Mouse (Mus musculus): ENCODE results near the gene Gm6685.
"Not testable (repeated sequence)": the region's sequence is repeated elsewhere in the genome, so short reads cannot be mapped to it uniquely, and the experiment has no call there.

Gm6685 gene

GRCm38 (mm10) chr11:28339224-28340150, at the start of gene Gm6685:
Gm6685 (minus strand) TSS chr11:28339867.
- not testable (repeated sequence) for DNase-seq (ENCODE audit: low read depth in 2 of 2, low spot score in 2 of 2)

GRCm38 (mm10) chr11:28375891-28376290, 36.2 kb upstream of the Gm6685 start:
- no peak for DNase-seq (ENCODE audit: low read depth in 2 of 2, low spot score in 2 of 2)

- DNase-seq (ENCODE audit: low read depth in 2 of 2, low spot score in 2 of 2) = no peak
These were observed 35.0 kb upstream of the Gm6685 start for GRCm38 (mm10) chr11:28374636-28375035.

GRCm38 (mm10) chr11:28371381-28371780, 31.7 kb upstream of the Gm6685 start:
- DNase-seq (ENCODE audit: low read depth in 2 of 2, low spot score in 2 of 2) = not testable (repeated sequence)

GRCm38 (mm10) chr11:28365929-28366244, 26.2 kb upstream of the Gm6685 start:
- DNase-seq (ENCODE audit: low read depth in 2 of 2, low spot score in 2 of 2) = no peak

GRCm38 (mm10) chr11:28365209-28365928, 25.7 kb upstream of the Gm6685 start:
- DNase-seq (ENCODE audit: low read depth in 2 of 2, low spot score in 2 of 2) = no peak

GRCm38 (mm10) chr11:28343465-28343864, 3.8 kb upstream of the Gm6685 start:
- DNase-seq (ENCODE audit: low read depth in 2 of 2, low spot score in 2 of 2) = no peak

GRCm38 (mm10) chr11:28341887-28342286, 2.2 kb upstream of the Gm6685 start:
- DNase-seq (ENCODE audit: low read depth in 2 of 2, low spot score in 2 of 2) = no peak

- DNase-seq (ENCODE audit: low read depth in 2 of 2, low spot score in 2 of 2) = no peak
These were observed 11.8 kb downstream of the Gm6685 start for GRCm38 (mm10) chr11:28327878-28328277.

GRCm38 (mm10) chr11:28313396-28313795, 26.3 kb downstream of the Gm6685 start:
- DNase-seq (ENCODE audit: low read depth in 2 of 2, low spot score in 2 of 2) = no peak

GRCm38 (mm10) chr11:28307723-28308122, 31.9 kb downstream of the Gm6685 start:
- DNase-seq (ENCODE audit: low read depth in 2 of 2, low spot score in 2 of 2) = no peak

GRCm38 (mm10) chr11:28290440-28290839, 49.2 kb downstream of the Gm6685 start:
- no peak for DNase-seq (ENCODE audit: low read depth in 2 of 2, low spot score in 2 of 2)

Measured in CD8-positive naive resting alpha-beta T cell, adult 2 months (primary cell).